Mouse (Mus musculus): Measurements from ENCODE around the gene Ralgds.

Ralgds gene

DNA sequence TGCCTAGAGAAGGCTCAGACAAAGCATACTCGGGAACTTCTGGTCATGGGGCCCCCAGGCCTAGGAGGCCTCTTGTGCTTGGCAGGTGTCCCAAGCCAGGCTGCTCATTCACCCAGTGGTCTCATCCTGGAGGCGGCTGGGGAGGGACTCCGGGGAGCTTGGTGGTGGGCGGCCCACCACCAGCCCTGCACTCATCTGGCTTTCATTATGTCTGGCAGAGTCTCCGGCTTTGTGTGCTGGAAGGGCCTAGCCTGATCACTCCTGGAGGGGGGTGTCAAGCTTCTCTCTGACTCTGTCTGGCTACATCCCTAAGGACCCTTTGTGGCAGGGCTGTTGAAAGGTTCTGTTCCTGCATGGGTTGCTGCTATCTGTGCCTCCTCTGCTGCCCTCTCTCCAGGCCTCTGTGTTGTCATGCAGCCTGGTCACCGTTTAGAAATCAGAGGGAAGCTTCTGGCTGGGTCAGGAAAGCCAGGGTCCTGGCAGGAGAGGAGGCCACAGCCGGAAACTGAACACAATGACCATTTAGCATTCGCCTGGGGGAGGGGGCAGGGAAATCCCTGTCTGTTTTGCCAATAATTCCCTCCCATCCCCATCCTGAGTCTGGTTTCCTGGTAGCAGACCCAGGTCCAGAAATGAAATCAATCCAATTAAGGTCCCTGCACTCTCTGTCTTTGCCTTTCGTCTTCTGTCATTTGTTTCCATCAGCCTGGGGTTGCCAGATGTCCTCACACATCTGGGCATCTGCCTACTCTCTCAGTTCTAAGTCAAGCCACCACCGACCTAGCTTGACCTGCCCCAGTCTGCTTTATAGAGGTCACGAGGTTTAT, 21.7 kb downstream of the Ralgds start:
- DNase-seq = peak; percentile 57

DNA sequence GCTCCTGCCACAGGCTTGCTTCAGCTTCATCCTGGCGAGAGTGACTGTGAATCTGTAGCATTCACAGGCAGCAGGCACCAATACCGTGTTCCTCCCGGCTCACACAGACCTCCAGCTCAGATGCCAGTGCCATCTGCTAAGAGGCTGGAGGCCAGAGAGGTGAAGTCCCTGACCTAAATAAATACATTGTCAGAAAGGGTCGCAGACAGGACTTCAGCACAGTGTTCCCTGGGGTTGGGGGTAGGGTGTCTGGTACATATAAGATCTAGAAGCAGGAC, 22.3 kb downstream of the Ralgds start:
- DNase-seq = no peak

DNA sequence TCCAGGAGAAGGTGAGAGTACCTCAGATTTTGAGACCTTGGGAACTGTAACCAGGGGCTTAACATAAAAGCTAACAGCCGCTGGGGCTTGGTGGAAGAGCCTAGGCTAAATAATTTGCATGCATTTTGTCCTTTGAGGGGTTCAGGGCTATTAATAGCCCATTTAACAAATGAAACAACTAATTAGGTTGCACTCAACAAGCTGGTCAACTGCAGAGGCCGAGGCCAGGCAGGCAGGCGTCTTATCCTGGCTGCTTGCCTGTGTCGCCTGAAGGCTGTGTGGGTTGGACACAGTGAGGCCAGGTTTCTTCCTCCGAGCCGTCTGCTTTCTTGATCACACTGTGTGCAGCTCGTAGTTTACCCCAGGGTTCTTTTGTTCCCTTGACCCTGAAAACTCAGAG, 22.7 kb downstream of the Ralgds start:
- peak; percentile 76 for DNase-seq

DNA sequence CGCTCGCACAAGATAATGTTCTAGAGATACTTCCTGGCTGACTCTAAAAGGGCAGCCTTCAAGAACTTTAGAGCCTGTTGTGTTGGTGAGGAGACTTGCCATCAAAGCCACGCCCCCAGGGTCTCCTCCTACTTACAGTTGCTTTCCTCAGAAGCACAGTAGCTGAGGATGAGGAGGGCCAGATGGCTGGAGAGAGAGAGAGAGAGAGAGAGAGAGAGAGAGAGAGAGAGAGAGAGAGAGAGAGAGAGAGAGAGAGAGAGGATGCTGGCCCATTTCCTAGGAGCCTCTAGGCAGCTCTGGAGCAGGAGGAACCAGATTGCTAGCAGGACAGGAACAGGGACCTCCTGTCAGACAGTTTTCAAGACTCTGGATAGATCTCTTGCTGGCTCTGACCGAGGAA, 23.2 kb downstream of the Ralgds start:
- peak; percentile 41 for DNase-seq

GRCm38 (mm10) chr2:28536766-28537633, 24.1 kb downstream of the Ralgds start:
- peak; percentile 46 for DNase-seq

DNA sequence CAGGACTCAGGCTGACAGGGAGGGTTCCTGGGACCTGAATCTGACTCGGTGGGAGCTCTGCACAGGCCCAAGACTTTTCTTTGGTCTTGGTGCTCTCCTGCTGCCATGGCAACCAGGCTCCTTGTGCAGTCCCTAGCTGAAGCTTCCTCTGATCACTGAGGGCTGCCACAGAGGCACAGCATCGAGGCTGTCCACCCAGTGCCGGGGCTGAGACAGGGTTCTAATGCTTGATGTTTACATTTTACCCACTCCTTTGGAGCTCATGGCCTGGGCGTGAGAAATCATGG, 24.7 kb downstream of the Ralgds start:
- DNase-seq = no peak

GRCm38 (mm10) chr2:28537995-28538816, 25.3 kb downstream of the Ralgds start:
- DNase-seq = peak; percentile 37

- peak; percentile 33 for DNase-seq
Observed at GRCm38 (mm10) chr2:28538817-28539128, 25.8 kb downstream of the Ralgds start.

DNA sequence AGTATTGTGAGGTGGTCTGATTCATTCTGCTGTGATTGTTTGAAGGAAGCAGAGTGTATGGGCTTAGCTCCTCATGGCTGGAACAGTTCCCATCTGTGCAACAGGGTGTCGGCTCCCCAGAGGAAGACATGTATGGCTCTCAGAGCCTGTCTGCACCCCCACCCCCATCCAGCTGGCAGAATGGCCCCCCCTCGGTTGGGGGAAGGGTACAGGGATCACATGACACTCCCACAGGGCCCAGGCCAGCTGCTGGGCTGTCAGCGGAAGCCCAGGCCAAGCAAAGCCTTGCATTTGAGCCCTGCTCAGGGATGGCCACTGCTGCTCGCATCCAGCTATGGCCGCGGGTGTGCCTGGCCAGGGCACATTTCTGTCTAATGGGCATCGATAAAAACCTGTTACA, 26.3 kb downstream of the Ralgds start:
- peak; percentile 58 for DNase-seq

- DNase-seq = no peak
Observed at GRCm38 (mm10) chr2:28539949-28540348, 27.0 kb downstream of the Ralgds start.

GRCm38 (mm10) chr2:28540587-28541227, 27.8 kb downstream of the Ralgds start:
- DNase-seq = peak; percentile 16

DNA sequence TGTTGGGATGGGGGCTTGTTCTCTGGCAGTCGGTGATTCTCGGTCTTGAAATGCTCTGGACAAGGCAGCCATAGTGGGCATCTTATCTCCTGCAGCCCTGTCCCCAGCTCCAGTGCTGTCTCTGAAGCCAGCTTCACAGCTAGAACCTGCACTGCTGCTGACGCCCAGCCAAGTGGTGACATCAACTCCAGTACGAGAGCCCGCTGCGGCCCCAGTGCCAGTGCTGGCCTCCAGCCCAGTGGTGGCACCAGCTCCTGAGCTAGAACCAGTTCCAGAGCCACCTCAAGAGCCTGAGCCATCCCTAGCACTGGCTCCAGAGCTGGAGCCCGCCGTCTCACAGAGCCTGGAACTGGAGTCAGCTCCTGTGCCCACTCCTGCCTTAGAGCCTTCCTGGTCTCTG, 31.0 kb downstream of the Ralgds start:
- peak; percentile 90 for DNase-seq

DNA sequence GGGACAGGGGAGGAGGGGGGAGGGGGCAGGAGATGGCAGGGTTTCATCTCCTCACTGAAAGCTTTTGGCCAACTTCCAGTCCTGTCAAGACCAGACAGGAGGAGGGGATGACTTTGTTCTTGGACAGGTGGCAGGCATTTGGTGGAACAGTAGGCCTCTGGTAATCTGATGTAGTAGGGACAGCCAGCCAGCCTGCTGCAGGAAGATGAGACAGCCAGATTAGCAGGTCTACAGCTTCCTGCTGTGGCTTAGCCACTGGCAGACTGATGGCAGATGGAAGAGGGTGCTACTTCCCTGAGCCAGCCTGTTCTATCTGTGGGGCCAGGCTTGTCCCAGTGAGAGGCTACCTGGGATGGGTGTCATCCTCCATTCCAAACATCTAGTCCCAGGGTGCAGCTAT, 33.1 kb downstream of the Ralgds start:
- peak; percentile 67 for DNase-seq

GRCm38 (mm10) chr2:28546560-28546959, 33.6 kb downstream of the Ralgds start:
- peak; percentile 31 for DNase-seq

- DNase-seq = peak; percentile 84
Observed at GRCm38 (mm10) chr2:28547237-28548172, 34.6 kb downstream of the Ralgds start.

DNA sequence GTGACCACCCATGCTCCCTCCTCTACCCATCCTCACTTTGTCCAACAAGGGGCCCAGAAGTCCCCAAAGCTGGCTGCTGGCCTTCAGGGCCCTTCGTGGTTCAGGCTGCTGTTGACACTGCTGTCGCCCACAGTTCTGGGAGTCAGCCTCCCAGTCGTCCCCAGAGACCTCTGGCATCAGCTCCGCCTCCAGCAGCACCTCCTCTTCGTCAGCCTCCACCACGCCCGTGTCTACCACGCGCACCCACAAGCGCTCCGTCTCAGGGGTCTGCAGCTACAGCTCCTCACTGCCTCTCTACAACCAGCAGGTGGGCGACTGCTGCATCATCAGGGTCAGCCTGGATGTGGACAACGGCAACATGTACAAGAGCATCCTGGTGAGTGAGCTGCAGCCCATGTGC, 36.2 kb downstream of the Ralgds start:
- peak; percentile 21 for DNase-seq

- DNase-seq = peak; percentile 22
Observed at GRCm38 (mm10) chr2:28552301-28552700, 39.4 kb downstream of the Ralgds start.

DNA sequence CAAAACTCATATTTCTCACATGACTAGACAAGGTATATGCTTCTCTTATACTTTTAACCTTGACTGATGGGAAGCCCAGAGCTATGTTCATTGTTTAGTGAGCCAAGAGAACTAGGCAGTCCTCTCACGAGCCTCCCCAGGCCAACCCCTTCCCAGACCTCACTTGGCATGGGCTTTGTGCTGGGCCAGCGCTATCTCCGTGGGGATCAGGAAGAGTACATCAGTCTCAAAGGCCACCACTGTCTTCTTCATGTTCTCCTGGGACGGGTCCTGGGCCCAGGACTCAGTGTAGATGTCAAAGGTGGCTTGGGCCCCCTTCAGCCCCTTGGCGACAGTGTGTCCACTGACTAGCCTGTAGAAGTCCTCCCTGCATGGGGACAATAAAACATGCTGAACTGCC, 44.5 kb downstream of the Ralgds start:
- no peak for DNase-seq

DNA sequence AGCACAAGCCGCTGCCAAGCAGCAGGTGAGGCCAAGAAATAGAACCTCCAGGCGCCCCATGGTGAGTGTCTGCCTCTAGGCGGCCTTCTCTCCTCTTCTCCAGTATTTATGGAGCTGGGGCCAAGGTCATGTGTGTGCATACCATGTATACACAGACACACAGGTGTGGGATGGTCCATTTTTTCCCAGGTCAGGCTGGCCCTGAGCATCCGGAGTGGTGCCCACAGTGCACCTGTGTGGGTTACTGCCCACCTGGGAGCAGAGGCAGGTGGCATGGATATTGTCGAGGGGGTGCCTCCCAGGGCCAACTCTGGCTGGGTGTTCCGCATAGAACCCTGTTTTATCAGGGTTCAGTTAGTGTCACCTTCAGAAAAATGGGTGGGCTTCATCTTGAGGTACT, 50.4 kb downstream of the Ralgds start, which contains the start of gene Cel:
Cel (minus strand) TSS at position 101 of the 400 bp plus-strand sequence.
- DNase-seq = no peak

DNA sequence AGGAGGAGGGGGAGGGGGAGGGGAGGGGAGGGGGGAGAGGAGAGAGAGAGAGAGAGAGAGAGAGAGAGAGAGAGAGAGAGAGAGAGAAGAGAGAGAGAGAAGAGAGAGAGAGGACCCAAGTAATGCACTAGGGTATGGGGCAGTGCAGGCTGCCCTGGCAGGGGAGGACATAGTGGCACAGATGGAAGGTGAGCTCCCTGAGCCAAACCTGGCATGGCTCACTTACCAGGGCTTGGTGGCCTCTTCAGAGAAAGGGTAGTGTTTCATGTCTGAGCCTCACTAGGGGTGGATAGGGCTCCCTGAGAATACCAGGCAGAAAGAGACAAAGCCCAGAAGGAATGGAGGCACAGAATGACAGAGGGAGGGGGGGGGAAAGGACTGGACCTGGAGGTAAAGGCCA, 50.9 kb downstream of the Ralgds start:
- no peak for DNase-seq

- no peak for DNase-seq
Observed at GRCm38 (mm10) chr2:28564380-28564779, 51.5 kb downstream of the Ralgds start.

DNA sequence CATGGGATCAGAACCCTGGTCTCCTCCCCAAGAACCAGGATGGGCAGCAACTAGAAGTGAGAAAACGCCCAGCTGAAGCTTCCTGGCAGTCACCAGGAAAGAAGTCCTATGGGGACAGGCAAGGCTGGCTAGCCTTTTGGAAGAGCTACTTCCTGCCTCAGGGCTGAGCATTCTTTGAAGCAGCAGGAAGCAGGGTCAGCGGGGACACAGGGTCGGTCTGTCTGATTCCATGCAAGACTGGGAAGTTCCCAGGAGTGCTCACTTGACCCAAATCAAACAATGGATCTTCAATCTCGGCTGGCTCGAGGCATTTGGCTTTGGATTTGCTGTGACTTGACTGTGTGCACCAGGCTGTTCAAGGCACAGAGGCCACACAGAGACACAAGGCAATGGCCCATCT, 53.6 kb downstream of the Ralgds start:
- DNase-seq = no peak
